Mouse (Mus musculus) heart, postnatal 0 days (tissue): ENCODE measurements at regions not wholly inside any gene's neighbourhood (a gene's known extent, or its start where the extent isn't known, plus 50 kb on each side); places are given as distances from the start of the nearest gene placed in this dataset.

Source experiments
- CTCF ChIP-seq: IDR thresholded peaks from 2 replicates; pipeline ENCODE4 v1.5.1; 2016; ENCODE audit warnings: antibody characterized with exemption, control low read depth, low read depth
- EP300 ChIP-seq: IDR thresholded peaks from 2 replicates; pipeline ENCODE4 v1.6.1; 2016; ENCODE audit warnings: antibody characterized with exemption, low read depth

- TF ChIP-seq CTCF (no peak), EP300 (no peak)
These were observed 236.9 kb downstream of the Cbln1 start for GRCm38 (mm10) chr8:87235341-87236075.
